Mouse (Mus musculus) midbrain, embryonic 11.5 days (tissue): Measurements from ENCODE around the gene Tmem132e. TPM values are rescaled to one million over a fixed set of nuclear protein-coding genes. Genes with fewer than 3 reads are reported as not detected.

Experiments
- ATAC-seq: fragments of 200-750 bp; cut with Nextera tagmentation; 2 replicates; pipeline ENCODE4 v1.8.0; 2017; ENCODE audit warnings: moderate TSS enrichment, moderate library complexity; ENCODE audit not compliant: low FRiP score
- DNase-seq: peaks from one replicate; pipeline ENCODE4 v3.0.0; 2015; ENCODE audit warnings: low spot score; ENCODE audit errors: missing footprints
- H3K27ac ChIP-seq: fragments of 300-500 bp; sonication (generic); 2 replicates; pipeline ENCODE4 v1.5.1; 2014; ENCODE audit warnings: low read depth, low read length
- H3K27me3 ChIP-seq: fragments of 300-500 bp; sonication (generic); 2 replicates; pipeline ENCODE4 v1.6.1; 2014; ENCODE audit warnings: mild to moderate bottlenecking, low read length, moderate library complexity, mixed read lengths; ENCODE audit not compliant: control insufficient read depth, insufficient read depth
- H3K36me3 ChIP-seq: fragments of 300-500 bp; sonication (generic); 2 replicates; pipeline ENCODE4 v1.6.1; 2014; ENCODE audit warnings: mild to moderate bottlenecking, low read length, moderate library complexity, mixed read lengths; ENCODE audit not compliant: control insufficient read depth, insufficient read depth
- H3K4me1 ChIP-seq: fragments of 300-500 bp; sonication (generic); 2 replicates; pipeline ENCODE4 v1.6.1; 2014; ENCODE audit warnings: low read length; ENCODE audit not compliant: control insufficient read depth, insufficient read depth
- H3K4me2 ChIP-seq: fragments of 300-500 bp; sonication (generic); 2 replicates; pipeline ENCODE4 v1.6.1; 2014; ENCODE audit warnings: mild to moderate bottlenecking, moderate library complexity
- H3K4me3 ChIP-seq: fragments of 300-500 bp; sonication (generic); 2 replicates; pipeline ENCODE4 v1.5.1; 2014; ENCODE audit warnings: low read depth, low read length
- H3K9ac ChIP-seq: fragments of 300-500 bp; sonication (generic); 2 replicates; pipeline ENCODE4 v1.6.1; 2014; ENCODE audit warnings: low read length
- H3K9me3 ChIP-seq: fragments of 300-500 bp; sonication (generic); 2 replicates; pipeline ENCODE4 v1.6.1; 2016; ENCODE audit warnings: low read length; ENCODE audit not compliant: control insufficient read depth
- WGBS: fragments of 180-500 bp; shearing (Covaris S2); extraction: QIAGEN DNeasy Blood & Tissue Kit; methylation state at CpG from one replicate; pipeline ENCODE4 v1.1.7; 2014; 5-methylcytosine and 5-hydroxymethylcytosine counted together
- polyA plus RNA-seq: library from polyadenylated mRNA; unstranded; fragments of >200 nt; fragmentation: Nextera tagmentation; extraction: Ambion mirVana; gene quantifications from 2 replicates; pipeline ENCODE4 v1.2.1, GENCODE M21; 2014

Gene Tmem132e
- polyA plus RNA-seq, 1 experiment from 2014 or later = 1.6 TPM

DNA sequence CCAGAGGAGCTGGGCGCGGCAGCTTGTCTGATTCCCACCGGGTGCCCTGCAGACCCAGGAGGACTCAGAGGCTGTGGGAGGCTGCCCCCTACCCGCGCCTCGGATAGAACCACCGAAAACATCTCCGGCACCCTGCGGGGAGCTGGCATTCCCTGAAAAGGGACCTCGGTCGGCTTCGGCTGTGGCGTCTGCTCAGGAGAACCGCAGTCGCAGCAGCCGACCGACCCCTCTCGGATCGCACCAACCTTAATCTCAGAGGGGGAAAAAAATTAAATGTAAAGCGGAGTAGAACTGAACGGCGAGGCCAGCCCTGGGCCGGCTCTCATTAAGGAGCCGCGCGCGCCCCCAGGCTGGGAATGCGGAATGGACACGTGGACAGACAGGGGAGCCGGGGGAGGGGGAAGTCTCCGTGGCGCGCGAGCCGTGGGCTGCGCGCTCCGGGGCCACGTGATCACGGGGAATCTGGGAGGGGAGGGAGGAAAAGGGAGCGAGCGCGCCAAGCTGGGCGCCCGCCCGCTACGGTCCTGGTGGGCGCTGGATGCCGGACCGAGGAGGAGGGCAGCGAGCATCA lies 1.6 kb upstream of the Tmem132e start:
- under 1% methylated on average over 47 of the region's 51 CpGs for WGBS
- DNase-seq (peak; percentile 95), ATAC-seq (peak; percentile 68)
- no peaks in the 10 kb centered on the region for H3K36me3 ChIP-seq
- peaks cover 16% of the 10 kb centered on the region for H3K4me1 ChIP-seq
- H3K4me3 ChIP-seq = peak overlapping the region; percentile 54
- H3K27me3 ChIP-seq = peaks cover 55% of the 10 kb centered on the region
- no peak overlapping the region for H3K27ac ChIP-seq
- peak overlapping the region; percentile 60 for H3K9ac ChIP-seq
- H3K4me2 ChIP-seq = peak overlapping the region; percentile 96
- H3K9me3 ChIP-seq = no peaks in the 10 kb centered on the region

GRCm38 (mm10) chr11:82387711-82388341 lies 874 bp upstream of the Tmem132e start:
- under 1% methylated on average over 47 of the region's 47 CpGs for WGBS
- Histone ChIP-seq H3K27me3 (peaks cover 55% of the 10 kb centered on the region), H3K4me1 (peaks cover 16% of the 10 kb centered on the region)

DNA sequence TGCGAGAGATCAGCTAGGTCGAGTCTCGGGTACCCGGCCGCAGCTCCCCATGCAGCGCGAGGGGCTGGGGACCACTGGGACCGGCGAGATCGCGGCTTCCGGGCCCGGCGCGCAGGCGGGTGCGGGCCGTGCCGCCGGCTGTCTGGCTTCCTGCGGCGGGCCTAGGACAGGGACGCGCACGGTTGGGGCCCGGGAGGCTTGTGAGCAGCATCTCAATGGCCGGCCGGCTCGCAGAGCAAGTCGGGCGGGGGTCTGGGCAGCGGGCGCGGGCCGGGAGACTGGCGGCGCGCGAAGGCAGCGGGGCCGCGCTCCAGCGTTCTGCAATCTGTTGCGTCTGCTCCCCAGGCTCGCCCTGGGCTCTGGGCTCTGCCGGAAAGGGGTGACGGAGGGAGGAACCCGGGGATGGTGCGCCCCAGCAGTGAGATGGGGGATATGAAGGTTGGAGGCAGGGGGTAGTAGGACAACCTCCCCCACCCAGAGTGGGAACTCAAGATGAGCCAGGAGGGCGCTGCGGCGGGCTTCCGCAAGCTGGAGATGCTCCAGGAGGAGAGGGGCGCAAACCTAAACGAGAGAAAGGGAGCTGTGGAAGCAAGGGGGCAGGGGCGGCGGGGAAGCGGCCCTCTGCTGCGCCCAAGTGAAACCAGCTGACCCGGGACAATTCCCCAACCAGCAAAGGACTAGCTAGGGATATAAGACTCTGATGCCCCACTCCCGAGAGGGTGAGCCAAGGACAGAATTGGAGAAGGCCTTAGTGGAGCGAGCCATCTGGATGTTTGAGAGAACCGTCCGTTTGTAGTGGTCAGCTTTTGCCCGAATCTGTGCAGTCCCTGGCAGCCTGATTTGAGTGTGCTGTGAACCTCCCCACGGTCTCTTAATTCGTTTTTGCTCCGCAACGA lies 944 bp downstream of the Tmem132e start:
- DNase-seq (peak; percentile 96), ATAC-seq (peak; percentile 62)
- H3K36me3 ChIP-seq = no peaks in the 10 kb centered on the region
- peaks cover 16% of the 10 kb centered on the region for H3K4me1 ChIP-seq
- peak overlapping the region; percentile 96 for H3K4me2 ChIP-seq
- no peak overlapping the region for H3K27ac ChIP-seq
- WGBS = 1% methylated on average over 69 of the region's 69 CpGs
- H3K9me3 ChIP-seq = no peaks in the 10 kb centered on the region
- peaks cover 55% of the 10 kb centered on the region for H3K27me3 ChIP-seq
- H3K4me3 ChIP-seq = peak overlapping the region; percentile 54
- H3K9ac ChIP-seq = peak overlapping the region; percentile 60

More at GRCm38 (mm10) chr11:82387711-82388341, 874 bp upstream of the Tmem132e start:
- DNase-seq = peak; percentile 96
- Histone ChIP-seq H3K4me2 (peak overlapping the region; percentile 96), H3K9ac (peak overlapping the region; percentile 60), H3K36me3 (no peaks in the 10 kb centered on the region), H3K9me3 (no peaks in the 10 kb centered on the region), H3K4me3 (peak overlapping the region; percentile 54), H3K27ac (no peak overlapping the region)
- no peak for ATAC-seq

DNA sequence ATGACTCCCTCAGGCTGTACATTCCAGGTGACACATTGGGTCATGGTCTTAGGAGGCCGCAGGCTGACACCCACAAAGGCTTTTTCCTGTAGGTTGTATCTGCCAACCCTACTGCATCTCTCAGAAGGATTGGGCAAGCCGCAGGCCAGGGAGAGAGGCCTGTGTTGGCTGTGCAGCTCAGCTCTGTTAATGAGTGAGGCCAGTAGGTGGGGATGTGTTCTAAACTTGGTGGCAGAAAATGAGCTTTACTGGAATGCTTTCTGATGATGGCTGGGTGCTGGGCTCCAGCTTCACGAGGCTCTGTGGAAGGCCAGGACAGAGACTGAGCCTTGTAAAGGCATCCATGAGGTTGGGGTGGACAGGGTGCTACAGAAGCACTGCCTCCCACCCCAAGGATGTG lies 3.6 kb downstream of the Tmem132e start:
- Histone ChIP-seq H3K27me3 (peaks cover 34% of the 10 kb centered on the region), H3K9me3 (no peaks in the 10 kb centered on the region), H3K4me2 (no peak overlapping the region), H3K4me3 (no peak overlapping the region), H3K36me3 (no peaks in the 10 kb centered on the region), H3K9ac (no peak overlapping the region), H3K4me1 (peaks cover 12% of the 10 kb centered on the region; the same call in 1 of the 2 replicates), H3K27ac (no peak overlapping the region)
- ATAC-seq (no peak), DNase-seq (no peak)
- WGBS = 56% methylated on average over 3 of the region's 3 CpGs

- DNase-seq = no peak
These were observed 10.9 kb downstream of the Tmem132e start for GRCm38 (mm10) chr11:82399621-82400020.

DNA sequence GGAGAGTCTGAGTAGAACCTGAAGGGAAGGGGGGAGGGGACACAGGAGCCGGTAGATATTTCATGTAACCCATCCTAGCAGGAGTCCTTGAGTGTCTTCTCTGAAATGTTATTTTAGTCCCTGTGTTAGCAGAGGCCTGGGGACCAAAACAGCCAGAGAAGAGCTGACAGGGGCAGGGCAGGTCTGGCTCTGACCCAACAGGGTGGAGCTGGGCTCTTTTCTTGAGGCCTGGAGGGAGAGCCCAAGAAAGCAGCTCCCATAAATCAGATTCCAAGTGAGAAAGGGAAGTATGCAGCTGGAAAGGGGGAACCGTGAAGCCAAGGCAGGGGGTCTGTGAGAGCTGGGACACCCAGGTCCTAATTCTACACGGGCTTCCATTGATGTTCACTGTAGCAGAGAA lies 16.9 kb downstream of the Tmem132e start:
- no peaks in the 10 kb centered on the region for H3K36me3 ChIP-seq
- no peak overlapping the region for H3K4me3 ChIP-seq
- no peak for ATAC-seq
- no peak overlapping the region for H3K4me2 ChIP-seq
- DNase-seq = peak; percentile 71
- peaks cover 13% of the 10 kb centered on the region for H3K4me1 ChIP-seq
- no peaks in the 10 kb centered on the region for H3K27me3 ChIP-seq
- no peak overlapping the region for H3K27ac ChIP-seq
- no peaks in the 10 kb centered on the region for H3K9me3 ChIP-seq
- 48% methylated on average over 3 of the region's 3 CpGs for WGBS
- no peak overlapping the region for H3K9ac ChIP-seq

More at GRCm38 (mm10) chr11:82399621-82400020, 10.9 kb downstream of the Tmem132e start:
- Histone ChIP-seq H3K36me3 (no peaks in the 10 kb centered on the region), H3K4me3 (no peak overlapping the region), H3K9ac (no peak overlapping the region), H3K27ac (no peak overlapping the region), H3K27me3 (no peaks in the 10 kb centered on the region), H3K4me1 (no peaks in the 10 kb centered on the region), H3K4me2 (no peak overlapping the region), H3K9me3 (no peaks in the 10 kb centered on the region)
- WGBS = 26% methylated on average over 3 of the region's 3 CpGs
- ATAC-seq = no peak

DNA sequence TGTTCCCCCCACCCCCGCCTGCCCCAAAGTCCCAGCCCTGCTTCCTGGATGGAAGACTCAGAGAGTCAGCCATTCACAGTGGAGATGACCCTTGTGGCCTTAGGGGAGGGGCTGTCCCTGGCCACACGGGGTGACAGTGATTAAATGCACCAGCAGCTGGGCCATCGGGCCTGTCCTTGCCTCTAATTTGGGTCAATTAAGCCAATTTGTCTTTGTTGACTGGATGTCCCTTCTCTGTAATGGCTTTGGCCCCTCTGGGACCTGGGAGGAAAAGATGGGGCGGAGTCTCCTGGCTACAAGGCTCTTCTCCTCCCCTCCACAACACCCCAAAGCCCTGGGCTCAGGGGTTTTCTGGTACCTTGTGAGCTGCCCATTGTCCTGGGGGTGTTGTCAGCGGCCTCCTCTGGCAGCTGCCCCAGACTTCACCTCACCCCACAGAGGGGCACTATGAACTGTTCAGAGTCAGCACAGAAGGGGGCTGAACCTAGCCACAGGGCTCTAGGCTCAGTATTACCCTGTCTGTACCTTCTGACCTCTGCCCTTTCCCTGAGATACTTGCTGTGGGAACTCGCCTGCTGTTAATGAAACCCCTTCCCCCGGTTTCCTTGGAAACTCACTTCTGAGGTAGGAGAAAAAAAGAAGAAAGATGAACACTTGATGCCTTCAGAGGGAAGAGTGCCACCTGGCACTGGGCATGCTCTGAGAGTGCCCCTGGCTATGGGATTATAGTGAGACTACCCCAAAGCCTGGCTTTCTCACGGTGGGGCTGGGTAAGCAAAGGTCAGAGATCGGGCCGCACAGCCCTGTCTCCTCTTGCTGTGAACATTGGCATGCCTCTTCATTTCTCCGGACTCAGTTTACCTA lies 17.9 kb downstream of the Tmem132e start:
- Histone ChIP-seq H3K27ac (no peak overlapping the region), H3K36me3 (no peaks in the 10 kb centered on the region), H3K4me1 (peaks cover 13% of the 10 kb centered on the region), H3K9ac (no peak overlapping the region), H3K4me3 (no peak overlapping the region), H3K4me2 (no peak overlapping the region), H3K9me3 (no peaks in the 10 kb centered on the region), H3K27me3 (no peaks in the 10 kb centered on the region)
- DNase-seq (peak; percentile 86), ATAC-seq (peak; percentile 48)
- 25% methylated on average over 11 of the region's 11 CpGs for WGBS

- Histone ChIP-seq H3K27me3 (no peaks in the 10 kb centered on the region), H3K27ac (no peak overlapping the region), H3K9me3 (no peaks in the 10 kb centered on the region), H3K4me3 (no peak overlapping the region), H3K4me1 (no peaks in the 10 kb centered on the region; the same call in 1 of the 2 replicates), H3K4me2 (no peak overlapping the region), H3K36me3 (no peaks in the 10 kb centered on the region), H3K9ac (no peak overlapping the region)
- WGBS = 56% methylated on average over 1 of the region's 1 CpGs
- no peak for DNase-seq
- ATAC-seq = no peak
These were observed 23.8 kb downstream of the Tmem132e start for GRCm38 (mm10) chr11:82412496-82412895.
